Mouse (Mus musculus): ENCODE data around the gene Krt20.

DNA sequence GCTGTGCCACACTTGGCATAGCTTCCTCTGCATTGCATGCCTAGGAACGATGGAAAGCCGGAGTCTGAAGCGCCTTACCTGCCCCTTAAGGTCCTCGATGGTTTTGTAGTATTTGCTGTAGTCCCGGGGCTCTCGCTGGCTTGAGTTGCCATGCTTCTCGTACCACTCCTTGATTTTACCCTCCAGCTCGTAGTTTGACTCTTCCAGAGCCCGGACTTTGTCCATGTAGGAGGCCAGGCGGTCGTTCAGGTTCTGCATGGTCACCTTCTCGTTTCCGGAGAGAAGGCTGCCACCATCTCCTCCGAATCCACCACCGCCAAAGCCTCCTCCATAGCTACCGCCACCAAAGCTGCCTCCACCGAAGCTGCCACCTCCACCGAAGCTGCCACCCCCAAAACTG is 49.3 kb downstream of the Krt20 start:
- TF ChIP-seq MAX (IDR thresholded peaks at IDR 0.05) (no peak), FOSL1 (IDR thresholded peaks at IDR 0.05; ENCODE audit: insufficient read depth, low read length, poor library complexity, severe bottlenecking) (no peak), USF1 (IDR thresholded peaks at IDR 0.05; ENCODE audit: low read depth) (no peak)
